8 mouse cellular contexts compared by ENCODE assay signal in the genomic region with DNA sequence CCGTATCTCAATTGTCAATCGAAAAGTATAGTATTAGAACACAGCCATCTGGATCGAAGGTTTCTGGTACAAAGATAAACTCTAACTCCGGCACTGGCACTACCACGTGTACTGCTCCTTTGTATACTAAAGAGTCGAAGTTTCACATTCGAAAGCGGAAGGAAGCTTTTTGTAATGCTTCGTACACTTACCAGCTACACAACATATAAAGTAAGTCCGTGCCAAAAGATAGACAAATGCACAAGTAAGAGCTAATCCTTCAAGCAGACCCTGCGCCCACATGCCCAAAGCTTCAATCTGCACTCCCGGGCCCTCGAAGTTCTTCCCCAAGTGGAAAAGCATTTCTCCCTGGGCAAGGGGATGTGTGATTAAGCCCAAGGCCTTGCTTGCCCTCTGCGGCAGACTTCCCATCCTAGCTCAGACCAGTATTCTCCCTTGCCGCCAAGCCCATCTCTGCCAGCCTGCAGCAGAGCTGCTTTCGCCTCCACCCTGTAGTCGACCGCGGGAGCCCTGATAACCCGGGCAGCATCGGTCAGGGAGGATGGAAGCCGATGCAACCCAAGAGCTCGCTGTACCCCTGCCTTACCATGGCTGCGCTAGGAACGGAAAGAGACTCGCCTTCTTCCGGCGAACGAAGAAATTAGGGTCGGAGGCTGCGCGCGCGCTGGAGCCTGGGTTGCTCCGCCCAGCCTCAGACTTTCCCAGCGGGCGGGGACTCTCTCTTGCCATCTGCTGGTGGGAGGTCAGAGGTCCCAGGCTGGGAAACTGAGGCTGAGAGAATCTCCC. TPM values are rescaled to one million over a fixed set of nuclear protein-coding genes. Genes with fewer than 3 reads are reported as not detected.
A peak's percentile ranks its signal among the peaks of the same experiment; 100 is the strongest.
DNase-seq lines count a peak whose midpoint lies in the region; ATAC-seq and TF ChIP-seq lines count a peak whose summit lies in the region.

A gene (minus strand): TSS at position 683 of the 786 bp plus-strand sequence.

- peak; percentile 20 for TF ChIP-seq CTCF in C2C12 (IDR thresholded peaks at IDR 0.05; ENCODE audit: control insufficient read depth, insufficient read depth, insufficient read length)
- TF ChIP-seq CTCF in brain, embryonic 14.5 days (IDR thresholded peaks at IDR 0.05; ENCODE audit: borderline replicate concordance, extremely low read depth, insufficient read depth, insufficient read length), result peak; percentile 63
- TF ChIP-seq CTCF in midbrain, postnatal 0 days (IDR thresholded peaks at IDR 0.05), result peak; percentile 76

- H3K36me3 ChIP-seq in C2C12 (ENCODE audit: control insufficient read depth, insufficient read depth), result peaks cover 44% of the 10 kb centered on the region
- H3K36me3 ChIP-seq in heart, embryonic 10.5 days, result peaks cover 33% of the 10 kb centered on the region
- peaks cover 34% of the 10 kb centered on the region for H3K36me3 ChIP-seq in kidney, embryonic 15.5 days
- peaks cover 17% of the 10 kb centered on the region for H3K36me3 ChIP-seq in limb, embryonic 15.5 days
- peaks cover 4% of the 10 kb centered on the region for H3K36me3 ChIP-seq in midbrain, postnatal 0 days (ENCODE audit: insufficient read depth, low read length)

- ATAC-seq in erythroblast, adult 5-6 weeks (replicated peaks; ENCODE audit: low FRiP score, poor library complexity, severe bottlenecking), result peak; percentile 93
- ATAC-seq in kidney, embryonic 15.5 days (replicated peaks; ENCODE audit: low FRiP score), result peak; percentile 90
- ATAC-seq in limb, embryonic 15.5 days (ENCODE audit: insufficient number of reproducible peaks, low FRiP score, low TSS enrichment, low read depth), result peak; percentile 88
- ATAC-seq in midbrain, postnatal 0 days (ENCODE audit: low FRiP score), result peak; percentile 91

- H3K79me3 ChIP-seq in C2C12 (ENCODE audit: low read depth), result peaks cover 37% of the 10 kb centered on the region

- peak within 1 kb of the TSS; percentile 58 for H3K4me2 ChIP-seq in kidney, embryonic 15.5 days
- H3K4me2 ChIP-seq in limb, embryonic 15.5 days, result peak within 1 kb of the TSS; percentile 45
- peak within 1 kb of the TSS; percentile 55 for H3K4me2 ChIP-seq in midbrain, postnatal 0 days (ENCODE audit: low read depth, low read length, poor library complexity, severe bottlenecking)

- peak within 1 kb of the TSS; percentile 61 for H3K9ac ChIP-seq in kidney, embryonic 15.5 days
- peak within 1 kb of the TSS; percentile 55 for H3K9ac ChIP-seq in limb, embryonic 15.5 days
- peak within 1 kb of the TSS; percentile 67 for H3K9ac ChIP-seq in midbrain, postnatal 0 days (replicated peaks; ENCODE audit: low read length, poor library complexity, severe bottlenecking)

- TF ChIP-seq POLR2A in brain, embryonic 14.5 days (IDR thresholded peaks at IDR 0.05; ENCODE audit: borderline replicate concordance, extremely low read depth, insufficient read depth, insufficient read length, poor library complexity, severe bottlenecking), result peak; percentile 73; the same call in 1 of the 2 replicates

- H3K9me3 ChIP-seq in heart, embryonic 10.5 days, result no peaks in the 10 kb centered on the region
- no peaks in the 10 kb centered on the region for H3K9me3 ChIP-seq in kidney, embryonic 15.5 days (replicated peaks)
- no peaks in the 10 kb centered on the region for H3K9me3 ChIP-seq in limb, embryonic 15.5 days
- no peaks in the 10 kb centered on the region for H3K9me3 ChIP-seq in midbrain, postnatal 0 days (ENCODE audit: low read length)

- H3ac ChIP-seq in C2C12 (ENCODE audit: control insufficient read depth, insufficient read length, low read depth), result peak within 1 kb of the TSS; percentile 36

- H3K79me2 ChIP-seq in C2C12 (ENCODE audit: control insufficient read depth, insufficient read depth), result peaks cover 44% of the 10 kb centered on the region

- H3K4me1 ChIP-seq in heart, embryonic 10.5 days, result no peaks in the 10 kb centered on the region
- peaks cover 13% of the 10 kb centered on the region for H3K4me1 ChIP-seq in kidney, embryonic 15.5 days
- H3K4me1 ChIP-seq in limb, embryonic 15.5 days, result no peaks in the 10 kb centered on the region
- no peaks in the 10 kb centered on the region for H3K4me1 ChIP-seq in midbrain, postnatal 0 days (ENCODE audit: insufficient read depth, low read length)

- H3K27me3 ChIP-seq in C2C12 (ENCODE audit: control insufficient read depth, insufficient read depth, insufficient read length), result no peaks in the 10 kb centered on the region
- H3K27me3 ChIP-seq in heart, embryonic 10.5 days (ENCODE audit: insufficient read depth, poor library complexity, severe bottlenecking), result peaks cover 5% of the 10 kb centered on the region; the same call in 1 of the 2 replicates
- 0 out of 2 replicates have a peak, but pooled peaks cover 14% of the 10 kb centered on the region for H3K27me3 ChIP-seq in kidney, embryonic 15.5 days
- 0 out of 2 replicates have a peak, but pooled peaks cover under 1% of the 10 kb centered on the region for H3K27me3 ChIP-seq in limb, embryonic 15.5 days
- no peaks in the 10 kb centered on the region for H3K27me3 ChIP-seq in midbrain, postnatal 0 days (ENCODE audit: insufficient read depth, low read length)

- 16% methylated on average over 37 of the region's 37 CpGs for WGBS in heart, embryonic 10.5 days
- 19% methylated on average over 36 of the region's 37 CpGs for WGBS in kidney, embryonic 15.5 days
- 24% methylated on average over 37 of the region's 37 CpGs for WGBS in limb, embryonic 15.5 days
- 24% methylated on average over 37 of the region's 37 CpGs for WGBS in midbrain, postnatal 0 days

- peak within 1 kb of the TSS; percentile 55 for H3K4me3 ChIP-seq in C2C12 (ENCODE audit: insufficient read depth, poor library complexity, severe bottlenecking)
- peak within 1 kb of the TSS; percentile 72 for H3K4me3 ChIP-seq in heart, embryonic 10.5 days
- peak within 1 kb of the TSS; percentile 56 for H3K4me3 ChIP-seq in kidney, embryonic 15.5 days (replicated peaks)
- peak within 1 kb of the TSS; percentile 49 for H3K4me3 ChIP-seq in limb, embryonic 15.5 days
- peak within 1 kb of the TSS; percentile 49 for H3K4me3 ChIP-seq in midbrain, postnatal 0 days (ENCODE audit: low read depth, low read length)

- peak within 1 kb of the TSS; percentile 92 for H3K27ac ChIP-seq in heart, embryonic 10.5 days
- H3K27ac ChIP-seq in kidney, embryonic 15.5 days, result peak within 1 kb of the TSS; percentile 83
- peak within 1 kb of the TSS; percentile 87 for H3K27ac ChIP-seq in limb, embryonic 15.5 days
- H3K27ac ChIP-seq in midbrain, postnatal 0 days (ENCODE audit: low read depth, low read length), result peak within 1 kb of the TSS; percentile 80

- DNase-seq in brain, embryonic 14.5 days (ENCODE audit: low read depth), result peak; percentile 93
- DNase-seq in heart, embryonic 10.5 days (ENCODE audit: low spot score), result peak; percentile 87
- DNase-seq in midbrain, postnatal 0 days (ENCODE audit: low spot score), result peak; percentile 86
- DNase-seq in spleen, postnatal 10 days (ENCODE audit: low spot score in 2 of 2), result peak; percentile 63 to 83

TF ChIP-seq in C2C12, 6 proteins besides CTCF, POLR2A, EP300 and RAD21:
- TF ChIP-seq USF1 (IDR thresholded peaks at IDR 0.05; ENCODE audit: low read depth) (no peak), MAX (IDR thresholded peaks at IDR 0.05) (peak; percentile 36), MYOG (IDR thresholded peaks at IDR 0.05; ENCODE audit: control insufficient read depth, extremely low read depth, insufficient read length) (no peak)
TF ChIP-seq in C2C12: peak in this region for 1.

RNA-seq across cellular contexts. Expression of the gene that starts here (rescaled TPM):
- polyA plus RNA-seq in C2C12 (2012; fragmentation: generic; extraction: Trizol), result 2,633 TPM
- 989 and 1,086 TPM in 2 replicates for polyA plus RNA-seq in brain, embryonic 14.5 days (2012; rRNA removed)
- total RNA-seq in erythroblast, adult 5-6 weeks (2015; ENCODE audit: low replicate concordance), result 798 and 880 TPM in 2 replicates
- 381 and 473 TPM in 2 replicates for total RNA-seq in erythroblast, adult 5-6 weeks (2017; ENCODE audit: low replicate concordance)
- 479 and 547 TPM in 2 replicates for polyA plus RNA-seq in heart, embryonic 10.5 days (2016; fragmentation: Nextera tagmentation; extraction: Ambion mirVana)
- 790 and 827 TPM in 2 replicates for polyA plus RNA-seq in kidney, embryonic 15.5 days (2015; fragmentation: Nextera tagmentation; extraction: Ambion mirVana)
- polyA plus RNA-seq in limb, embryonic 15.5 days (2015; fragmentation: Nextera tagmentation; extraction: Ambion mirVana), result 671 and 785 TPM in 2 replicates
- total RNA-seq in midbrain, postnatal 0 days (2014; rRNA removed), result 809 and 834 TPM in 2 replicates
- polyA plus RNA-seq in midbrain, postnatal 0 days (2015; fragmentation: Nextera tagmentation; extraction: Ambion mirVana), result 345 and 356 TPM in 2 replicates

Comparison
In these comparisons a context has a peak if more than half of its experiments do, and no peak if none do; other contexts are left out.
1. Peak in every context shown above with its lines: DNase-seq, ATAC-seq, H3K4me3 ChIP-seq and H3K27ac ChIP-seq.
2. CTCF ChIP-seq: peak in every context shown above with its lines; median percentile 76 in midbrain, postnatal 0 days; 63 in brain, embryonic 14.5 days; 20 in C2C12.